Mouse (Mus musculus): ENCODE data around the gene Wee2. TPM values are rescaled to one million over a fixed set of nuclear protein-coding genes. Genes with fewer than 3 reads are reported as not detected.

Gene Wee2
- total RNA-seq (2022), result under 1 TPM in 1 of 4 experiments, not detected in 3; 0.16 TPM

- DNase-seq (ENCODE audit: low spot score in 2 of 2), result no peak
These were observed at the start of gene Wee2 for GRCm38 (mm10) chr6:40438936-40439335. TSS of gene Wee2 (plus strand) at chr6:40439088.

GRCm38 (mm10) chr6:40390975-40391374 lies 47.9 kb upstream of the Wee2 start:
- DNase-seq (ENCODE audit: low spot score in 2 of 2), result no peak

DNA sequence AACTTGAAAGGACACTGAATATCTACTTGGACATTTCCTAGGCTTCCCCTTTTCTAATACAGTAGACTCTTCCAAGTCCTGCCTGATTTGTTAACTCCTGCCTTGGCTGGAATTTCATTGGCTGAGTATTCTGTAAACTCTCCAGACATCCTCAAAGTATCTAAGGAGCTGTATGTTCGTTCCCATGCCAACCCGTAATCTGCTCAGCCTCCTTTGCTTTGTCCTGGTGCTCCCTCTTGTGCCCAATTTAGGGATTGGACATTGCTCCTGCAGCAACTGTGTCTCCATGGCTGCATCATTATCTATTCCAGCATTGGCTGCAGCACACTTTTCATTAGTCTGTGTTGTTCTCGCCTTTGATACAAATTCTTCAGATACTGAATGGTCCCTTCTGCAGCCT lies 45.7 kb upstream of the Wee2 start:
- peak; percentile 90 for DNase-seq (ENCODE audit: low spot score in 2 of 2)

DNA sequence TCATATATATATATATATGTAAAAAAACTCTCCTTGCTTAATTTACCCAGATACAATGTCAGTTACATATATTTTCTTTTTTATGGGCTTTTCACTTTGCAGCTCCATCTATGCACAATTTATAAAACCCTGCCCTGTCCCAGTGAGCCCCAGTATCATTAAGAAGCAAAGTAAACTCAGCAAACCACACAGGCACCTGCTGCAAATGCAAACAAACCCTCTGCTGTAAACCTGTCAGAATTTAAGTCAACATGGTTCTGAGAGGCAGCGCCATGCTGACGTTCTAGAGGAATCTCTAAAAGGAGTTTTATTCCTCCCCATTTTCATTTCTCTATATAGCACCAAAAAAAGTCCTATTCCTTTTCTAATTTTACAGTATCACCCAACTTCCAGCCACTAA lies 36.9 kb upstream of the Wee2 start:
- DNase-seq (ENCODE audit: low spot score in 2 of 2), result no peak

DNA sequence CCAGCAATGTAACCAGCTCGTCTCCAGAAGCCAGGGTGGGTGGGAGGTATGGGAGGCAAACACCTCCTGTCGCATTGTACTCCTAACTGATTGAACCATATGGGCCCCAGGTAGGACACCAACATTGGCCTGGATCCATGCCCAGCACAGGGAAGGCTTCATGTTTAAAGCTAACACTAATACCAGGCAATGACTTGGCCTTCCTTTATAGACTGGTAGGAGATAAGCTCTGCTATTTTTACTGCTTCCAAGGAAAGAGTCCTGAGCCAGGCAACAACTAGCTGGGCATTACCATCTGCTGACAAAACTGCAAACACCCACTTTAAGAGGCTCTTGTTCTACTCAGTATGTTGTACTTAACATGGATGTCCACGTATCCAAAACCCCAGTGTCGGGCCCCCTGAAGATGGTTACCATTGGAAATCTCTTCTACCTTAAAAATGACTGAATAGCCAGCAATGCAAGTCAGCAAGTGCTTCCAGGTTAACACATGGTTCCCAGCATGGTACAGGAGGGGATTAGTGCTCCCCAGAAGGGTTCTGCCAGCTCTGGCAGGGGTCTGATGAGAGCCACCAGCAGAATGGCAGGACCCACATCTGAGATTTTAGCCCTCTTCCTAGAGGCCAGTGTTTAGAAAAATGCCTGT lies 35.1 kb upstream of the Wee2 start:
- DNase-seq (ENCODE audit: low spot score in 2 of 2), result peak; percentile 38

GRCm38 (mm10) chr6:40411085-40411484 lies 27.8 kb upstream of the Wee2 start:
- no peak for DNase-seq (ENCODE audit: low spot score in 2 of 2)

DNA sequence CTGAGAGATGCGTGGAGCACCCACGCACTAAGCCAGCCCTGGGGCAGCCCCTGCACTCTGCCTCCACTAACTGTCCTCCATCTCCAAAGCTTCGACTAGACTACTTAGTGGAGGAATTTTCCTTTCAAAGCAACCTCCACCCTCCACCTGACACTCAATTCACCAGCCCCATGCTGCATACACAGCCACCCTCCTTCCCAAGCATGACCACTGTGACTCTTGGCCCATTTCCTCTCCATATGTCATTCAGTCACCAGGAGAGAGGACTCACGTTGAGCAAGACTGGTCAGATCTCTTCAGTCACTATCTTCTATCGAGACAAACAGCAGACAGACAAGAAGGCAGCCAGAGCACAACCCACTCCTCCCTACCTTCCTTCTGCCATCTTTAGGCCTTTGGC lies 25.8 kb upstream of the Wee2 start:
- no peak for DNase-seq (ENCODE audit: low spot score in 2 of 2)

DNA sequence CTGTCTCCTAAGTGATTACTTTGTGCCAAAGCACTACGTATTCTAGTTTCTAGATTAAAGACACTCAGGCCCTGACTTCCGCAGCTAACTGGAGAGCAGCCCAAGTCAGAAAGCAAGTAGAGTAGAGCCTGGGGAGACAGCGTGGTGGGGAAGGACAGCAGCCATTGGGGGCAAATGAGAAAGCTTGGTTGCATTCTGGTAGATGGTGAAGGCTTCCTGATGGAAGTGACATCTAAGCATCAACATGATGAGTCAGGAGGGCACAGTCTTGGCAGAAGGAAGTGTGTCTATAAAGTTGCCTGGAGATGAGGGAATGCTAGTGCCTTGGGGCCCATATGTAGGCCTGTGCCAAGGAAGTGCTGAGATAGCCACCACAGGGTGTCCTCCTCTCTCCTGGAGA lies 25.3 kb upstream of the Wee2 start:
- no peak for DNase-seq (ENCODE audit: low spot score in 2 of 2)

DNA sequence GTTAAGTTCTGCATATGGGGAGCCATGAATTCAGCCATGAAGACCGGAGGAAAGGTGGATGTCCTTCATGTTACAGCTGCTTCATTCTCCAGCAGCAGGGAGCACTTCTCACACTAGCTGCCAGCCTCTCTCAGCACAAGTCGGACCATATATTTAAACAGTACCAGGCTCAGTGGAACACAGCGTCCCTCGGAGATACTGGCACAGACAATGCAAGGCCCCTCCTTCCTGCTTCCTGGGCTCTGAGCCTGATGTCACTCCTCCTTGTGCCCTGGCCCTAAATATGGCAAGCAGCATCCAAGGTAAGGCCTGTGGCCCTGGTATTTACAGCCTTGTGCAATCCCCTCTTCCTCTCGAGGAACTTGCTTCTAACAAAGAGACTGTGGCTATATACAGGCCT lies 23.1 kb upstream of the Wee2 start:
- DNase-seq (ENCODE audit: low spot score in 2 of 2), result no peak

DNA sequence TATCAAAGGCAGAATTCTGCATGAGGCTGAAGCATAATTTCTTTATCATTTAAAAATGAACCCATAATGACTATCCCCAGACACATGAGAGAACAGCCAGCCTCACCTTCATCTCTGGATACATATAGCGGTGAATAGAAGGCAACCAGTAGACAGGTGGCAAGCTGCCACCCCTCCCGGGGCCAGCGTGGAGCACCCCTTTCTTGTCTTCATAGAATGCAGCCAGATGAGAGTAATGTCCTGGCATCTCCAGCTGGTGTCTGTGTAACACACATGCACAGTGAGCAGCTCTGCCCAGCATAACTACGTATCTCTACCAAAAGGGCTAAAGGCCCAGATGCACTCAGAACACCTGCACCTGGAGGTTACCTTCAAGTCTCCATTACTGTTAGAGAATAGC lies 20.5 kb upstream of the Wee2 start:
- no peak for DNase-seq (ENCODE audit: low spot score in 2 of 2)

DNA sequence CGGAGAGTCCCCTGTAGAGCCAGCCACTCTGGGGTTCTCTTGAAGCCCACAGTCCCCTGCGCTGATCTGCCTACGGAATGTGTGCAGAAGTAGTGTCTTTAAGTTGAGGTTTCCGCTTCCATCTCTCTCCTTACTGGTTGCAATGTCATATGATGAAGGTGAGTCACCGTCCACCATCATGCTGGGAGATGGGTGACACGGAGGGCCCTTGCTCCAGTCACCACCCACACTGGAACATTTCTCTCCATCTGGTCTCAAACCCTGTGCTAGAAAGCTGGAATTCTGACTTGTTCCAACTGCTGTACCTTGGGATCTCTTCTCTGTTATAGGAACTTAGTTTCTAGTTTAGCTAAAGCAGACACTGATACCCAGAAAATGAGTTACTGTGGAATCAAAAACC lies 17.8 kb upstream of the Wee2 start:
- DNase-seq (ENCODE audit: low spot score in 2 of 2), result no peak

GRCm38 (mm10) chr6:40423013-40423412 lies 15.9 kb upstream of the Wee2 start:
- DNase-seq (ENCODE audit: low spot score in 2 of 2), result no peak

DNA sequence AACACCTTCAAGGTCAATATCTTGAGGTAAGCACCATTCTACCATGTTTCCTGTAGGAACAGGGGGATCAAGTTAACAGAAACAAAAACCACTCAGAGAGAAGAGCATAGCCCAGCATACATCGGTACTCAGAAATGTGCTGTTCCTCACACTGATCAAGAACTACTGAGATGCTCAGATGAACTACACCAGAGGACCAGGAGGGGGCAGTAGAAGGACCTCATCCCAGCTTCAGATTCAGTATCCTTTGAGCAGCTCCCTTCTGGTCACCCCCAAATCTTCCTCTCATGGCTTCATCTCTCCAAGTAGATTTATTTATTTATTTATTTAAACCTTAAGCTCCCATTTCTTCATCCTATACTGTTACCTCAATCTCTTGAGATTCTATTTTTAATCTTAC lies 15.1 kb upstream of the Wee2 start:
- peak in 1 of 2 experiments; percentile 63 for DNase-seq (ENCODE audit: low spot score in 2 of 2)

- no peak for DNase-seq (ENCODE audit: low spot score in 2 of 2)
These were observed 11.4 kb upstream of the Wee2 start for GRCm38 (mm10) chr6:40427441-40427840.

- DNase-seq (ENCODE audit: low spot score in 2 of 2), result no peak
These were observed 10.2 kb upstream of the Wee2 start for GRCm38 (mm10) chr6:40428696-40429095.

GRCm38 (mm10) chr6:40429521-40429931 lies 9.4 kb upstream of the Wee2 start:
- DNase-seq (ENCODE audit: low spot score in 2 of 2), result no peak

DNA sequence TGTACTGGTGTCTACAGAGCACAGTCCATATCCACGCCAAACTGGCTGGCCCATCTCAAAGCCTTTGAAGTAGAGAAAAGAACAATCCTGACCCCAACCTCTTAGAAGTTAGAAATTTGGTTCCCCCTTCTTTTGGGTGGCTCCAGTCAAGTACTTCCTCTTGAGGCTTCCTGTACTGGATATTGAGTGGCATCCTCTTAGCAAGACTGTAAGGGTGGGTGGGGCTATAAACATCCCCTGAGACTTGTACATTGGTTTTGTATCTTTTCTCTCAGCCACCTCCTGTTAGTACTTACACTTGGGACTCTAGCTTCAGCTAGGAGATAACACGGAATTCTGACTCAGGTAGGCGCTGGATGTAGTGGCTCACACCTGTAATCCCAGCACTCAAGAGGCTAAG lies 8.6 kb upstream of the Wee2 start:
- no peak for DNase-seq (ENCODE audit: low spot score in 2 of 2)

- DNase-seq (ENCODE audit: low spot score in 2 of 2), result no peak
These were observed 8.0 kb upstream of the Wee2 start for GRCm38 (mm10) chr6:40430878-40431277.

- no peak for DNase-seq (ENCODE audit: low spot score in 2 of 2)
These were observed 7.5 kb upstream of the Wee2 start for GRCm38 (mm10) chr6:40431356-40431755.

DNA sequence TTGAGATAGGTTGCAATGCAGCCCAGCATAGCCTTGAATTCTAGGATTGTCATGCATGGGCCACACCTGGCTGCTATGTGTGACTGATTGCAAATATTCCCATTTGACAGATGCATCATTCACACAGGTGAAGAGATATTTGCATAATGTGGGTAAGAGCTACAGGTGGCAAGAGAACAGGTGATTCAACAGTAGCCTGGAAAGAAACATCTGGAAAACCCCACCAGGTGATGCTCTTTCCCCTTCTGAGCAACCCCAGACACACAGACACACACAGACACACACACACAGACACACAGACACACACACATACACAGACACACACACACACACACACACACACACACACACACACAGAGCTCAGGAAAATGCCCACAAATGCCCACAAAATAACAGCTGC lies 7.1 kb upstream of the Wee2 start:
- no peak for DNase-seq (ENCODE audit: low spot score in 2 of 2)

DNA sequence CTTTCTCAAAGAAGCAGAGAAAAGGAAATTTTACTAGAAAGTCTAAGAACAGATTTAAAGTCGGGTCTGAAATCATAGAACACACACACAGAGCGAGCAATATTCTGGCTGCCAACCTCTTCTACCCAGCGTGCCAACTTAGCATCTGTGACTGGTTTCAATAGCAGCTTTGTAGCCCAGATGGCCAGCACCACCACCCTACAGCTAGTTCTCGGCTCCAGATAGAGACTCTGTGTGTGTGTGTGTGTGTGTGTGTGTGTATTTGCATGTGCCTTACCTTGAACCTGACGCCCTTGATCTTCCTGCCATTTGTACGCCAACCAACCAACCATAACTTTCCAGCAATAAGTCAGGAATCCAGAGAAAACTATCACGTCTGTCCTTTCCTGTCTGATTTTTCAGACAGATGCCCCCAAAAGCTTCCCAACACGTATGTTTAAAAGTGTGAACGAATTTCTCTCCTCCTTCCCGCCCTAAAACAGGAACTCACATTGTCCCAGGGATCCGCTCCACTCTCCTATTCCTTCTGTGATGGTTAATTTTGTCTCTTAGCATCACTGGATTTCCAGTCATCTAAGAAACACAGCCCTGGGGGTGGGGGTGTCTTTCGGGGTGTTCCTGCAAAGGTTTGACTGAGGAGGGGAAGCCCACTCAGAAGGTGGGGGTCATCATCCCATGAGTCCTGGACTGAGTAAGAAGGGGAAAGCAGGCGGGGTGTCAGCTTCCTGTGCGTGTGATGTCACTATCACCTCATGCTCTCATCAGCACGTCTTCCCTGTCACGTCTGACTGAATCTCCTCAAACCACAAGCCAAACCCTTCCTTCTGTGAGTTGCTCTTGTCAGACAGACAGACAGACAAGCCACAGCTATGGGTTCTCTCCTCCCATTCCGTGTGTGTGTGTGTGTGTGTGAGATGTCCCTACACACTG lies 6.3 kb upstream of the Wee2 start:
- peak; percentile 87 to 91 for DNase-seq (ENCODE audit: low spot score in 2 of 2)

- DNase-seq (ENCODE audit: low spot score in 2 of 2), result no peak
These were observed 4.2 kb upstream of the Wee2 start for GRCm38 (mm10) chr6:40434697-40435096.

Measured in layer of hippocampus, adult 8-10 months (tissue).